Mouse (Mus musculus): ENCODE measurements around the gene Peak1. TPM values are rescaled to one million over a fixed set of nuclear protein-coding genes. Genes with fewer than 3 reads are reported as not detected.

Peak1 gene
- polyA plus RNA-seq, 1 experiment from 2014 or later, result 23.1 TPM

- Histone ChIP-seq H3K4me1 (ENCODE audit: control insufficient read depth, insufficient read depth, low read length) (no peaks in the 10 kb centered on the region), H3K9me3 (ENCODE audit: control insufficient read depth, low read length) (no peaks in the 10 kb centered on the region), H3K36me3 (ENCODE audit: control insufficient read depth, insufficient read depth, low read length) (no peaks in the 10 kb centered on the region), H3K27ac (ENCODE audit: low read depth, low read length) (no peak overlapping the region), H3K4me2 (replicated peaks; ENCODE audit: low read depth, low read length) (no peak overlapping the region), H3K4me3 (ENCODE audit: low read length) (no peak overlapping the region), H3K27me3 (ENCODE audit: control insufficient read depth, insufficient read depth, low read length) (no peaks in the 10 kb centered on the region), H3K9ac (ENCODE audit: low read depth, low read length) (no peak overlapping the region)
- ATAC-seq (ENCODE audit: low FRiP score, low TSS enrichment), result no peak
- WGBS, result 29% methylated on average over 1 of the region's 1 CpGs
Measured at GRCm38 (mm10) chr9:56396306-56396705, 21.6 kb downstream of the Peak1 start.

DNA sequence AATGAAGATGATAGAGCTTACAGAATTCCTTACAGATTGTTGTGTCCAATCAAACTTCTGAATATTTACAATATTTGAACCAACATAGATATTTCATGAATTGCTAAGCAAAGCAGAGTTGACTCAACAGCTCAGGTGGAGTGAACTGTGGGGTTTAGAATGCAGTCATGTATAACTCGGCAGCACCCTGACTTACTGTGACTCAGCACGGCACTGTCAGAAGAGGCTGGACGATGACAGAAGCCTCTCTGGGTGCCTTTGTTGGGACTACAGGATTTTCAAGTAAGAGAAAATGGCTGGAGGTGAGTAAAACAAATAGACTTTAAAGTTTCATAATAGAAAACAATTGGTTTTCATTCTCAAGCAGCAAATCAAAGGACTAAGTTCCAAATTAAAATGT, 25.0 kb downstream of the Peak1 start:
- Histone ChIP-seq H3K9ac (ENCODE audit: low read depth, low read length) (no peak overlapping the region), H3K4me3 (ENCODE audit: low read length) (no peak overlapping the region), H3K27ac (ENCODE audit: low read depth, low read length) (no peak overlapping the region), H3K36me3 (ENCODE audit: control insufficient read depth, insufficient read depth, low read length) (no peaks in the 10 kb centered on the region), H3K4me1 (ENCODE audit: control insufficient read depth, insufficient read depth, low read length) (no peaks in the 10 kb centered on the region), H3K27me3 (ENCODE audit: control insufficient read depth, insufficient read depth, low read length) (no peaks in the 10 kb centered on the region), H3K9me3 (ENCODE audit: control insufficient read depth, low read length) (no peaks in the 10 kb centered on the region), H3K4me2 (replicated peaks; ENCODE audit: low read depth, low read length) (no peak overlapping the region)
- ATAC-seq (ENCODE audit: low FRiP score, low TSS enrichment), result no peak
- WGBS, result 89% methylated on average over 3 of the region's 3 CpGs

- Histone ChIP-seq H3K4me3 (ENCODE audit: low read length) (no peak overlapping the region), H3K36me3 (ENCODE audit: control insufficient read depth, insufficient read depth, low read length) (no peaks in the 10 kb centered on the region), H3K4me2 (replicated peaks; ENCODE audit: low read depth, low read length) (no peak overlapping the region), H3K9ac (ENCODE audit: low read depth, low read length) (no peak overlapping the region), H3K27ac (ENCODE audit: low read depth, low read length) (no peak overlapping the region), H3K27me3 (ENCODE audit: control insufficient read depth, insufficient read depth, low read length) (no peaks in the 10 kb centered on the region), H3K9me3 (ENCODE audit: control insufficient read depth, low read length) (no peaks in the 10 kb centered on the region), H3K4me1 (ENCODE audit: control insufficient read depth, insufficient read depth, low read length) (no peaks in the 10 kb centered on the region)
- WGBS, result 93% methylated on average over 1 of the region's 1 CpGs
- ATAC-seq (ENCODE audit: low FRiP score, low TSS enrichment), result no peak
Measured at GRCm38 (mm10) chr9:56382786-56383185, 35.1 kb downstream of the Peak1 start.

- no peaks in the 10 kb centered on the region for H3K9me3 ChIP-seq (ENCODE audit: control insufficient read depth, low read length)
- 57% methylated on average over 4 of the region's 4 CpGs for WGBS
- H3K4me1 ChIP-seq (ENCODE audit: control insufficient read depth, insufficient read depth, low read length), result peaks cover 9% of the 10 kb centered on the region; the same call in 1 of the 2 replicates
- no peaks in the 10 kb centered on the region for H3K27me3 ChIP-seq (ENCODE audit: control insufficient read depth, insufficient read depth, low read length)
- H3K36me3 ChIP-seq (ENCODE audit: control insufficient read depth, insufficient read depth, low read length), result no peaks in the 10 kb centered on the region
- H3K27ac ChIP-seq (ENCODE audit: low read depth, low read length), result no peak overlapping the region
- H3K4me2 ChIP-seq (replicated peaks; ENCODE audit: low read depth, low read length), result no peak overlapping the region
- no peak for ATAC-seq (ENCODE audit: low FRiP score, low TSS enrichment)
- no peak overlapping the region for H3K9ac ChIP-seq (ENCODE audit: low read depth, low read length)
- no peak overlapping the region for H3K4me3 ChIP-seq (ENCODE audit: low read length)
Measured at GRCm38 (mm10) chr9:56374401-56374800, 43.5 kb downstream of the Peak1 start.

DNA sequence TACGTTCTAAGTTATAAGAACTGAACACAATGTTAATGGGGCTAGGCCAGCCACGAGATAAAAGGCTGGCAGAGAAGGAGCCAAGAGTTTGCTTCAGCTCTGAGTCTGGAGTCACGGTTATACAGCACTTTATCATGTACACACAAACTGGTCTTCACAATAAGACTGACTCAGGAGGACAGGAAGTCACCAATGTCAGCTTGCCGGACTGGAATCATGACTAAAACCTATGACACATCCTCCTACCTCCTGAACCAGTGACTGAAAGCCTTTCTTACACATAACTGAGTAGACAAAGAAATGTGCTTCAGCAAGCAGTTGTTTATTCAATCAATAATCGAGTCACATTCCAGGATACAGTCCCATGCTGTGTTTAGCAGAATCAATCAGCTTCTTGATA, 47.2 kb downstream of the Peak1 start:
- 69% methylated on average over 5 of the region's 5 CpGs for WGBS

DNA sequence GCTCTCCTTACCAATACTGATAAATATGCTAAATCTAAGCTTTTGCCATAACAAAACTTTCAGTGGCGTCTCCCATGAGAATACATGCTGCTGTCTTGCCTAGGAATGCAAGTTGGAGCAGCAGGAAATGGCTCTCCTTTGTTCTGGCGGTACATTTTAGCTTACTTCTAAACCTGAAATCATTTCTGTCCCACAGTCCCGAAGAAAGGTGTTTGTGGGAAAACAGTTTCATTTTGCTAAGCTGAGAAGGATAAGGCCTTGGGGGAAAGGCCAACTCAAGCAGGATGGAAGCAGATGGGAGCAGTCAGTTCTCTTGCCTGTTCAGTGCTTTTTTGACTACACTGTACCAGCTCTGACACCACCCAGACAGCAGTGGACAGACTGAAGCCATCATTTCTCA, 49.1 kb downstream of the Peak1 start:
- H3K9ac ChIP-seq (ENCODE audit: low read depth, low read length), result no peak overlapping the region
- H3K4me2 ChIP-seq (replicated peaks; ENCODE audit: low read depth, low read length), result no peak overlapping the region
- WGBS, result 52% methylated on average over 3 of the region's 3 CpGs
- no peaks in the 10 kb centered on the region for H3K27me3 ChIP-seq (ENCODE audit: control insufficient read depth, insufficient read depth, low read length)
- no peak for ATAC-seq (ENCODE audit: low FRiP score, low TSS enrichment)
- no peak overlapping the region for H3K4me3 ChIP-seq (ENCODE audit: low read length)
- no peaks in the 10 kb centered on the region for H3K36me3 ChIP-seq (ENCODE audit: control insufficient read depth, insufficient read depth, low read length)
- no peaks in the 10 kb centered on the region for H3K9me3 ChIP-seq (ENCODE audit: control insufficient read depth, low read length)
- H3K4me1 ChIP-seq (ENCODE audit: control insufficient read depth, insufficient read depth, low read length), result no peaks in the 10 kb centered on the region
- peak overlapping the region; percentile 3; the same call in 1 of the 2 replicates for H3K27ac ChIP-seq (ENCODE audit: low read depth, low read length)

More for the DNA sequence above, 47.2 kb downstream of the Peak1 start:
- no peak overlapping the region for H3K4me3 ChIP-seq (ENCODE audit: low read length)
- H3K4me2 ChIP-seq (replicated peaks; ENCODE audit: low read depth, low read length), result no peak overlapping the region
- H3K9me3 ChIP-seq (ENCODE audit: control insufficient read depth, low read length), result no peaks in the 10 kb centered on the region
- no peak overlapping the region for H3K9ac ChIP-seq (ENCODE audit: low read depth, low read length)
- H3K27ac ChIP-seq (ENCODE audit: low read depth, low read length), result no peak overlapping the region
- no peaks in the 10 kb centered on the region for H3K36me3 ChIP-seq (ENCODE audit: control insufficient read depth, insufficient read depth, low read length)
- H3K27me3 ChIP-seq (ENCODE audit: control insufficient read depth, insufficient read depth, low read length), result no peaks in the 10 kb centered on the region
- no peak for ATAC-seq (ENCODE audit: low FRiP score, low TSS enrichment)
- peaks cover 9% of the 10 kb centered on the region; the same call in 1 of the 2 replicates for H3K4me1 ChIP-seq (ENCODE audit: control insufficient read depth, insufficient read depth, low read length)

DNA sequence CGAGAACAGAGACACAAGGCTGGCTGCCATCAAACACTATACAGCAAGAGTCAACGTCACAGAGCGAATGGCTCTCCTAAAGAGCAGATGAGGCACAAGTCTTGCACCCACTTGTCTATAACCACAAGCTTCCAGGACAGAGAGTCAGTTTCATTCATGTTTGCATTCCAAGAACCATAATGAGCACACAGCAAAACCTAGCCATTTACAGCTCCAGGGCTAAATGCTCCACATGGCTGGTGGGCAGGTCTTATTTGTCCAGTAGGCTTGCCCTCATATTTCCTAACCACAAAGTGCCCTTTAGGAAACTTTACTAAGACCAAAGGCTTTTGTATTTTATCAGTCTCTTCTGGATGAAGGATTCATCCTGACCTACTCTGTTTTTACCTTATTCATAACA, 54.6 kb downstream of the Peak1 start:
- 89% methylated on average over 3 of the region's 3 CpGs for WGBS
- Histone ChIP-seq H3K4me2 (replicated peaks; ENCODE audit: low read depth, low read length) (no peak overlapping the region), H3K9me3 (ENCODE audit: control insufficient read depth, low read length) (no peaks in the 10 kb centered on the region), H3K4me1 (ENCODE audit: control insufficient read depth, insufficient read depth, low read length) (no peaks in the 10 kb centered on the region), H3K4me3 (ENCODE audit: low read length) (no peak overlapping the region), H3K36me3 (ENCODE audit: control insufficient read depth, insufficient read depth, low read length) (no peaks in the 10 kb centered on the region), H3K27ac (ENCODE audit: low read depth, low read length) (no peak overlapping the region), H3K9ac (ENCODE audit: low read depth, low read length) (no peak overlapping the region), H3K27me3 (ENCODE audit: control insufficient read depth, insufficient read depth, low read length) (no peaks in the 10 kb centered on the region)
- ATAC-seq (ENCODE audit: low FRiP score, low TSS enrichment), result no peak

DNA sequence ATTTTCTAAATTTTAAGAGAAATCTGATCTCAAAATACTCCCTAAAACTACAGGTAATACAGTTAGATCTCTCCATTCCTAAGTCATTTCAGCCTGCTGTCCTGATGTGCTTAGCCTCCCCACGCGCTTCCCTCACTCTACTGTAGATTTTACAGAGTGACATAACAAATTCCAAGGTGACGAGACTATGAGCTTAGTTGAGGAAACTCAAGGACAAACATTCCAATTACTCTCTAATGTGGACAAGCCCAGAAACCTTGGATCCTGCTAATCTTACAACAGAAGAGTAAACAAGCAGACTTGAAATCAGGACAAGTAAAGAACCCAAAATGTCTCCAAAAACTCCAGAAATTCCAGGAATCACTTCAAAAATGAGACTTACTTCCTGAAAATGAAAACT, 58.6 kb downstream of the Peak1 start:
- H3K4me3 ChIP-seq (ENCODE audit: low read length), result no peak overlapping the region
- H3K36me3 ChIP-seq (ENCODE audit: control insufficient read depth, insufficient read depth, low read length), result no peaks in the 10 kb centered on the region
- 77% methylated on average over 3 of the region's 3 CpGs for WGBS
- H3K4me2 ChIP-seq (replicated peaks; ENCODE audit: low read depth, low read length), result no peak overlapping the region
- no peaks in the 10 kb centered on the region for H3K27me3 ChIP-seq (ENCODE audit: control insufficient read depth, insufficient read depth, low read length)
- no peak overlapping the region for H3K27ac ChIP-seq (ENCODE audit: low read depth, low read length)
- no peak for ATAC-seq (ENCODE audit: low FRiP score, low TSS enrichment)
- no peak overlapping the region for H3K9ac ChIP-seq (ENCODE audit: low read depth, low read length)
- no peaks in the 10 kb centered on the region for H3K9me3 ChIP-seq (ENCODE audit: control insufficient read depth, low read length)
- no peaks in the 10 kb centered on the region for H3K4me1 ChIP-seq (ENCODE audit: control insufficient read depth, insufficient read depth, low read length)

DNA sequence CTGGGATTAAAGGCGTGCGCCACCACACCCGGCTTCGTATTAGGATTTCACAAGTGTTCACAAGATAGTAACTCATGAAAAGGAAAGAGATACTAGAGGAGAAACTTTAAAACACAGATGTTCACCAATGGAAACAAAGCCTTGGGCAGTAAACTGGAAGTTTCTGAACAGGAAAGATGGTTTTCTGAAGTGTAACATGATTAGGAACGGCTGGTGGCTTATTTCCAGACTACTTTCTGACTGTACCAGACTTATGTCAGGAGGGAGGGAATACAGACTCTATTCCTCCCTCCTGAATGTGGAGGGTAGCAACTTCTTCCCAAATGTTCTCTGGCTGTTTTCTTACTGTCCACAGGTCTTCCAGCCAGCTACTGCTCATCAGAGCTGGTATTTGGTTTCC, 62.7 kb downstream of the Peak1 start:
- H3K4me2 ChIP-seq (replicated peaks; ENCODE audit: low read depth, low read length), result no peak overlapping the region
- no peak overlapping the region for H3K4me3 ChIP-seq (ENCODE audit: low read length)
- H3K4me1 ChIP-seq (ENCODE audit: control insufficient read depth, insufficient read depth, low read length), result no peaks in the 10 kb centered on the region
- no peaks in the 10 kb centered on the region for H3K27me3 ChIP-seq (ENCODE audit: control insufficient read depth, insufficient read depth, low read length)
- H3K9ac ChIP-seq (ENCODE audit: low read depth, low read length), result no peak overlapping the region
- ATAC-seq (ENCODE audit: low FRiP score, low TSS enrichment), result no peak
- no peaks in the 10 kb centered on the region for H3K36me3 ChIP-seq (ENCODE audit: control insufficient read depth, insufficient read depth, low read length)
- no peaks in the 10 kb centered on the region for H3K9me3 ChIP-seq (ENCODE audit: control insufficient read depth, low read length)
- no peak overlapping the region for H3K27ac ChIP-seq (ENCODE audit: low read depth, low read length)
- 91% methylated on average over 5 of the region's 5 CpGs for WGBS

DNA sequence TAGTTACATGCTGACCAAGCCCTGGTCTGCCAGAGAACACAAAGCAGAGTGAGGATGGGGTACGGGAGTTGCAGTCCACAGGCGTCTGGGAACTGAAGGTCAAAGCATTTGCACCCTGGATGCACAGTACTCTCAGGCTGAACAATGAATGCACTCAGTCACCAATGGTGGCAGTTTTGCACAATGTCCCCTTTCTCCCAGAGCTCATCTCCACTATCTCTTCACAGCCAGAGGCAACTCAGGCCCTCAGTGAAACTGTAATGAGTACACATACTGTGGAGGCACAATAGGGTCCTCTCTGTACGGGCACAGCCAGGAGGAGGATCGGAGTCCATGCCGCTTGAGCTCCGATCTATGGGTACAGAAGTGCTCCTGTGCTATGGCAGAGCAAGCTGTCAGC, 71.5 kb downstream of the Peak1 start:
- 87% methylated on average over 6 of the region's 6 CpGs for WGBS

More for the DNA sequence above, 71.5 kb downstream of the Peak1 start:
- Histone ChIP-seq H3K36me3 (ENCODE audit: control insufficient read depth, insufficient read depth, low read length) (no peaks in the 10 kb centered on the region), H3K9ac (ENCODE audit: low read depth, low read length) (no peak overlapping the region), H3K27me3 (ENCODE audit: control insufficient read depth, insufficient read depth, low read length) (no peaks in the 10 kb centered on the region), H3K27ac (ENCODE audit: low read depth, low read length) (no peak overlapping the region), H3K4me3 (ENCODE audit: low read length) (no peak overlapping the region), H3K4me2 (replicated peaks; ENCODE audit: low read depth, low read length) (no peak overlapping the region), H3K9me3 (ENCODE audit: control insufficient read depth, low read length) (no peaks in the 10 kb centered on the region), H3K4me1 (ENCODE audit: control insufficient read depth, insufficient read depth, low read length) (no peaks in the 10 kb centered on the region)
- ATAC-seq (ENCODE audit: low FRiP score, low TSS enrichment), result no peak

Data from kidney, embryonic 14.5 days (tissue).